Mouse (Mus musculus) MEL (cell line): ENCODE measurements at regions not wholly inside any gene's neighbourhood (a gene's known extent, or its start where the extent isn't known, plus 50 kb on each side); places are given as distances from the start of the nearest gene placed in this dataset.

Experiments
- E2F4 ChIP-seq: IDR thresholded peaks from 2 replicates; pipeline ENCODE4 v1.6.1; 2011; ENCODE audit warnings: low read depth, low read length, improper control_type of control experiment, borderline replicate concordance
- RAD21 ChIP-seq: IDR thresholded peaks from 2 replicates; pipeline ENCODE4 v1.6.1; 2011; ENCODE audit warnings: mild to moderate bottlenecking, low read depth, low read length, improper control_type of control experiment
- USF1 ChIP-seq: IDR thresholded peaks from 2 replicates; pipeline ENCODE4 v1.6.1; 2014; ENCODE audit warnings: low read depth, mild to moderate bottlenecking, inconsistent platforms, low read length, improper control_type of control experiment, moderate library complexity

GRCm38 (mm10) chr10:27984047-27984446 lies 90.6 kb upstream of the Ptprk start:
- TF ChIP-seq E2F4 (no peak), USF1 (no peak), RAD21 (no peak)
